10 mouse cellular contexts compared by ENCODE assay signal in genomic region chr2:166000769-166001168, GRCm38 (mm10). TPM values are rescaled to one million over a fixed set of nuclear protein-coding genes. Genes with fewer than 3 reads are reported as not detected.
DNase-seq lines count a peak whose midpoint lies in the region; ATAC-seq and TF ChIP-seq lines count a peak whose summit lies in the region.
"Had no signal": no experiment of that assay in that cellular context is flagged by ENCODE, and none has a peak within 500 bp of the region (broad histone marks: within the 10 kb centered on the region; RNA-seq: fewer than 3 reads in every experiment).

No protein-coding gene starts in this region.

- intact Hi-C loops in heart, adult 2 months (cut with DNase I), result loop anchor here (2.0 kb wide), 2 partner anchors 14 to 30 kb away; no protein-coding TSS in a partner anchor

- TF ChIP-seq CTCF in heart, adult 2 months (IDR thresholded peaks at IDR 0.05), result no peak

- H3K36me3 ChIP-seq in heart, adult 2 months (ENCODE audit: control insufficient read depth, insufficient read depth, low read length), result peaks cover 36% of the 10 kb centered on the region
- no peaks in the 10 kb centered on the region for H3K36me3 ChIP-seq in neural tube, embryonic 11.5 days (ENCODE audit: control insufficient read depth, insufficient read depth, low read length)
- H3K36me3 ChIP-seq in hindbrain, embryonic 14.5 days (replicated peaks; ENCODE audit: control insufficient read depth, insufficient read depth), result no peaks in the 10 kb centered on the region
- H3K36me3 ChIP-seq in stomach, embryonic 16.5 days (ENCODE audit: control insufficient read depth, insufficient read depth, low read length), result no peaks in the 10 kb centered on the region

- peak overlapping the region; percentile 28; the same call in 1 of the 2 replicates for H3K4me2 ChIP-seq in neural tube, embryonic 11.5 days (ENCODE audit: low read depth)
- H3K4me2 ChIP-seq in hindbrain, embryonic 14.5 days (replicated peaks), result peak overlapping the region; percentile 7; the same call in 1 of the 2 replicates
- H3K4me2 ChIP-seq in stomach, embryonic 16.5 days (ENCODE audit: low read depth, low read length), result no peak overlapping the region

- WGBS in heart, adult 2 months, result 27% methylated on average over 5 of the region's 5 CpGs
- 10% methylated on average over 5 of the region's 5 CpGs for WGBS in neural tube, embryonic 11.5 days
- WGBS in hindbrain, embryonic 14.5 days, result 3% methylated on average over 5 of the region's 5 CpGs
- WGBS in stomach, embryonic 16.5 days, result 32% methylated on average over 5 of the region's 5 CpGs

- no peak for TF ChIP-seq EP300 in heart, adult 2 months (IDR thresholded peaks at IDR 0.05; ENCODE audit: insufficient read depth, low read depth, low read length)

- H3K4me3 ChIP-seq in heart, adult 2 months, result no peak overlapping the region
- no peak overlapping the region for H3K4me3 ChIP-seq in neural tube, embryonic 11.5 days (ENCODE audit: low read depth, low read length)
- no peak overlapping the region for H3K4me3 ChIP-seq in hindbrain, embryonic 14.5 days (replicated peaks; ENCODE audit: low read length)
- no peak overlapping the region for H3K4me3 ChIP-seq in stomach, embryonic 16.5 days (replicated peaks; ENCODE audit: low read length)
- H3K4me3 ChIP-seq: myocyte had no signal

- no peak for DNase-seq in heart, adult 2 months
- no peak for DNase-seq in heart, adult 8-10 months (ENCODE audit: low spot score)
- peak; percentile 54 for DNase-seq in neural tube, embryonic 11.5 days (ENCODE audit: low spot score)
- no peak for DNase-seq in neural tube, embryonic 10.5 days (ENCODE audit: extremely low spot score, low spot score)
- DNase-seq in hindbrain, embryonic 14.5 days (ENCODE audit: low spot score), result no peak
- no peak for DNase-seq in frontal cortex, postnatal 14 days (ENCODE audit: low spot score in 2 of 2)
- no peak for DNase-seq in right cerebral cortex, postnatal 4 days
- DNase-seq: adrenal gland, postnatal 36 days had no signal

- H3K79me2 ChIP-seq in heart, adult 2 months (replicated peaks; ENCODE audit: control insufficient read depth, insufficient read depth, low read length), result peaks cover 5% of the 10 kb centered on the region

- peaks cover 28% of the 10 kb centered on the region for H3K4me1 ChIP-seq in heart, adult 2 months (ENCODE audit: control insufficient read depth, insufficient read depth, low read length)
- peaks cover 23% of the 10 kb centered on the region; the same call in 1 of the 2 replicates for H3K4me1 ChIP-seq in neural tube, embryonic 11.5 days (ENCODE audit: control insufficient read depth, insufficient read depth, low read length)
- peaks cover 24% of the 10 kb centered on the region for H3K4me1 ChIP-seq in hindbrain, embryonic 14.5 days (replicated peaks; ENCODE audit: control insufficient read depth, insufficient read depth, low read length)
- peaks cover 37% of the 10 kb centered on the region for H3K4me1 ChIP-seq in stomach, embryonic 16.5 days (ENCODE audit: control insufficient read depth, insufficient read depth, low read length)

- H3K9ac ChIP-seq in heart, adult 2 months (ENCODE audit: low read depth, low read length), result no peak overlapping the region
- peak overlapping the region; percentile 26 for H3K9ac ChIP-seq in neural tube, embryonic 11.5 days (ENCODE audit: low read length)
- H3K9ac ChIP-seq in hindbrain, embryonic 14.5 days, result 0 out of 2 replicates have a peak overlapping the region, but pooled peaks have one; percentile 13
- no peak overlapping the region for H3K9ac ChIP-seq in stomach, embryonic 16.5 days (ENCODE audit: low read length)

- no peak for ATAC-seq in neural tube, embryonic 11.5 days (ENCODE audit: insufficient read depth, low FRiP score, low TSS enrichment)
- no peak for ATAC-seq in hindbrain, embryonic 14.5 days (ENCODE audit: low FRiP score)
- no peak for ATAC-seq in stomach, embryonic 16.5 days (ENCODE audit: insufficient read depth, low FRiP score)

- no peaks in the 10 kb centered on the region for H3K9me3 ChIP-seq in neural tube, embryonic 11.5 days (ENCODE audit: control insufficient read depth, low read length)
- H3K9me3 ChIP-seq in hindbrain, embryonic 14.5 days (ENCODE audit: control insufficient read depth, low read length), result no peaks in the 10 kb centered on the region
- no peaks in the 10 kb centered on the region for H3K9me3 ChIP-seq in stomach, embryonic 16.5 days (replicated peaks; ENCODE audit: control insufficient read depth, low read length)

- no peaks in the 10 kb centered on the region for H3K27me3 ChIP-seq in heart, adult 2 months (ENCODE audit: control insufficient read depth, insufficient read depth, low read length)
- no peaks in the 10 kb centered on the region for H3K27me3 ChIP-seq in neural tube, embryonic 11.5 days (ENCODE audit: control insufficient read depth, insufficient read depth, low read length)
- H3K27me3 ChIP-seq in hindbrain, embryonic 14.5 days (ENCODE audit: control insufficient read depth, insufficient read depth, low read length), result no peaks in the 10 kb centered on the region
- no peaks in the 10 kb centered on the region for H3K27me3 ChIP-seq in stomach, embryonic 16.5 days (ENCODE audit: control insufficient read depth, insufficient read depth, low read length)

- TF ChIP-seq POLR2A in heart, adult 2 months (IDR thresholded peaks at IDR 0.05; ENCODE audit: insufficient read depth, low read depth, low read length), result no peak

- H3K27ac ChIP-seq in heart, adult 2 months, result peak overlapping the region; percentile 57
- H3K27ac ChIP-seq in neural tube, embryonic 11.5 days (ENCODE audit: low read depth, low read length), result peak overlapping the region; percentile 72
- H3K27ac ChIP-seq in hindbrain, embryonic 14.5 days, result peak overlapping the region; percentile 39; the same call in 1 of the 2 replicates
- peak overlapping the region; percentile 76; the same call in 1 of the 2 replicates for H3K27ac ChIP-seq in stomach, embryonic 16.5 days (ENCODE audit: low read length)

RNA-seq across cellular contexts. Expression of gene Ncoa3, which starts 8.3 kb away (rescaled TPM):
- total RNA-seq in heart, adult 2 months (2021), result 10 to 100 TPM; 29.1 to 32.1 TPM
- 20.1 and 25.7 TPM in 2 replicates for polyA plus RNA-seq in heart, adult 2 months (2012; rRNA removed)
- total RNA-seq in heart, adult 8-10 months (2022), result 10 to 100 TPM; 24.3 to 30.2 (median 28.7) TPM
- polyA plus RNA-seq in neural tube, embryonic 11.5 days (2014; fragmentation: Nextera tagmentation; extraction: Ambion mirVana), result 20.0 and 22.4 TPM in 2 replicates
- 15.5 and 18.1 TPM in 2 replicates for polyA plus RNA-seq in hindbrain, embryonic 14.5 days (2014; fragmentation: Nextera tagmentation; extraction: Ambion mirVana)
- 15.7 and 15.9 TPM in 2 replicates for polyA plus RNA-seq in stomach, embryonic 16.5 days (2015; fragmentation: Nextera tagmentation; extraction: Ambion mirVana)

Comparison
In these comparisons a context has a peak if more than half of its experiments do, and no peak if none do; other contexts are left out.
1. H3K9ac ChIP-seq: peak in neural tube, embryonic 11.5 days (single experiment) and hindbrain, embryonic 14.5 days (single experiment); none in heart, adult 2 months (single experiment) and stomach, embryonic 16.5 days (single experiment).
2. Peak in every context shown above with its lines, with median percentiles within 50 percentile points of each other: H3K27ac ChIP-seq.